Comparison of ENCODE assay signal across 19 mouse cellular contexts in the genomic region with DNA sequence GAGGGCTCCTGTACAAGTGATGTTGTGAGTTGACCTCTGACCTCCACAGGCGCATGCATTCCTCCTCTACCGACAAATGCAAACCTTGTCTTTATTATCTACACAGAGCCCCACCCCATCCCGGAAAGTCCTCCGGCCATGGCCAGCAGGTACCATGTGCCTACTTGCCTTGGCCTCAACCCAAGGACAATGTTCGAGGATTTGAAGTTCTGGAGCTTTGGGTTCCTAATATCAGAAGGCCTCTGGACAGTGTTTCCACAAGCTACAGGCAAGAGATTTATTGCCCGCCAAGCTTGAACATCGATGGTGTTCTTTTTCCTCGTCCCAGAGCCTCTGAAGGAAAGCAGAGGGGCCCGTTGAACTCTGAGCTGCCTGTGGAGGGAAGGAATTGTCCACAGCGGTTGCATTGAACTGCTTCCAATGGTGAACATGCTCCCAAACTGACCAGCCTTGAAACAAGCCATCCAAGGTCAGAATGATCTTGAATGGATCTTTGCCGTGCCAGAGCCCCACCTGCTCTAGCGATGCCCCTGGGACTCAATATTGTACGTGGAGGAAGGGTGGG.
DNase-seq lines count a peak whose midpoint lies in the region; ATAC-seq and TF ChIP-seq lines count a peak whose summit lies in the region.
"Had no signal": no experiment of that assay in that cellular context is flagged by ENCODE, and none has a peak within 500 bp of the region (broad histone marks: within the 10 kb centered on the region; RNA-seq: fewer than 3 reads in every experiment).

No protein-coding gene starts in this region.

- no peak for DNase-seq in midbrain, postnatal 0 days (ENCODE audit: low spot score)
- no peak for DNase-seq in forebrain, embryonic 14.5 days (ENCODE audit: low spot score)
- no peak for DNase-seq in hindbrain, postnatal 0 days (ENCODE audit: low spot score)
- no peak for DNase-seq in frontal cortex, postnatal 14 days (ENCODE audit: low spot score in 2 of 2)
- DNase-seq in cerebellum, postnatal 14 days, result no peak
- DNase-seq in liver, postnatal 0 days, result no peak
- DNase-seq: gastrocnemius, postnatal 25 days; heart, postnatal 14 days; right cerebral cortex, adult 18-20 months; thymus, postnatal 4 days had no signal

- TF ChIP-seq CTCF in midbrain, postnatal 0 days (IDR thresholded peaks at IDR 0.05), result no peak
- TF ChIP-seq CTCF in hindbrain, postnatal 0 days (IDR thresholded peaks at IDR 0.05; ENCODE audit: low read depth), result no peak
- TF ChIP-seq CTCF in liver, postnatal 0 days (IDR thresholded peaks at IDR 0.05; ENCODE audit: low read depth), result no peak

- H3K36me3 ChIP-seq in midbrain, embryonic 12.5 days, result no peaks in the 10 kb centered on the region
- H3K36me3 ChIP-seq in midbrain, postnatal 0 days (ENCODE audit: insufficient read depth, low read length), result no peaks in the 10 kb centered on the region
- H3K36me3 ChIP-seq in forebrain, embryonic 14.5 days (ENCODE audit: control insufficient read depth, insufficient read depth, low read length), result no peaks in the 10 kb centered on the region
- no peaks in the 10 kb centered on the region for H3K36me3 ChIP-seq in hindbrain, postnatal 0 days (ENCODE audit: insufficient read depth, low read length)
- H3K36me3 ChIP-seq in neural tube, embryonic 12.5 days, result no peaks in the 10 kb centered on the region
- H3K36me3 ChIP-seq in liver, postnatal 0 days (replicated peaks; ENCODE audit: insufficient read depth, low read length), result no peaks in the 10 kb centered on the region
- H3K36me3 ChIP-seq: embryonic facial prominence, embryonic 13.5 days; G1E; heart, embryonic 10.5 days; lung, embryonic 15.5 days had no signal

- H3K9me3 ChIP-seq in midbrain, embryonic 12.5 days, result no peaks in the 10 kb centered on the region
- no peaks in the 10 kb centered on the region for H3K9me3 ChIP-seq in midbrain, postnatal 0 days (ENCODE audit: low read length)
- H3K9me3 ChIP-seq in forebrain, embryonic 14.5 days (replicated peaks; ENCODE audit: control insufficient read depth, low read length), result no peaks in the 10 kb centered on the region
- H3K9me3 ChIP-seq in hindbrain, postnatal 0 days (ENCODE audit: low read length), result no peaks in the 10 kb centered on the region
- no peaks in the 10 kb centered on the region for H3K9me3 ChIP-seq in neural tube, embryonic 12.5 days
- no peaks in the 10 kb centered on the region for H3K9me3 ChIP-seq in liver, postnatal 0 days (ENCODE audit: low read length)
- H3K9me3 ChIP-seq: embryonic facial prominence, embryonic 13.5 days; heart, embryonic 10.5 days; lung, embryonic 15.5 days had no signal

- H3K4me1 ChIP-seq in midbrain, embryonic 12.5 days, result peaks cover 43% of the 10 kb centered on the region
- peaks cover 15% of the 10 kb centered on the region; the same call in 1 of the 2 replicates for H3K4me1 ChIP-seq in midbrain, postnatal 0 days (ENCODE audit: insufficient read depth, low read length)
- peaks cover 30% of the 10 kb centered on the region for H3K4me1 ChIP-seq in forebrain, embryonic 14.5 days (ENCODE audit: control insufficient read depth, insufficient read depth, low read length)
- H3K4me1 ChIP-seq in hindbrain, postnatal 0 days (ENCODE audit: insufficient read depth, low read length), result peaks cover 21% of the 10 kb centered on the region
- peaks cover 38% of the 10 kb centered on the region for H3K4me1 ChIP-seq in neural tube, embryonic 12.5 days
- no peaks in the 10 kb centered on the region for H3K4me1 ChIP-seq in liver, postnatal 0 days (ENCODE audit: insufficient read depth)

- H3K4me2 ChIP-seq in midbrain, embryonic 12.5 days (replicated peaks), result no peak overlapping the region
- H3K4me2 ChIP-seq in midbrain, postnatal 0 days (ENCODE audit: low read depth, low read length, poor library complexity, severe bottlenecking), result no peak overlapping the region
- H3K4me2 ChIP-seq in forebrain, embryonic 14.5 days (ENCODE audit: low read length), result no peak overlapping the region
- H3K4me2 ChIP-seq in hindbrain, postnatal 0 days (ENCODE audit: low read depth, low read length), result no peak overlapping the region
- no peak overlapping the region for H3K4me2 ChIP-seq in neural tube, embryonic 12.5 days (replicated peaks)
- H3K4me2 ChIP-seq in liver, postnatal 0 days (ENCODE audit: low read depth, low read length), result no peak overlapping the region
- H3K4me2 ChIP-seq: embryonic facial prominence, embryonic 13.5 days; lung, embryonic 15.5 days had no signal

- H3K27me3 ChIP-seq in midbrain, embryonic 12.5 days, result 0 out of 2 replicates have a peak, but pooled peaks cover 7% of the 10 kb centered on the region
- no peaks in the 10 kb centered on the region for H3K27me3 ChIP-seq in midbrain, postnatal 0 days (ENCODE audit: insufficient read depth, low read length)
- H3K27me3 ChIP-seq in forebrain, embryonic 14.5 days (replicated peaks; ENCODE audit: control insufficient read depth, insufficient read depth, low read length), result no peaks in the 10 kb centered on the region
- no peaks in the 10 kb centered on the region for H3K27me3 ChIP-seq in hindbrain, postnatal 0 days (ENCODE audit: insufficient read depth, low read length)
- no peaks in the 10 kb centered on the region for H3K27me3 ChIP-seq in neural tube, embryonic 12.5 days (replicated peaks)
- H3K27me3 ChIP-seq in liver, postnatal 0 days (ENCODE audit: insufficient read depth, low read length), result no peaks in the 10 kb centered on the region
- H3K27me3 ChIP-seq: lung, embryonic 15.5 days had no signal

- ATAC-seq in midbrain, embryonic 12.5 days (ENCODE audit: low FRiP score, low read depth), result no peak
- ATAC-seq in midbrain, postnatal 0 days (ENCODE audit: low FRiP score), result no peak
- ATAC-seq in forebrain, embryonic 14.5 days, result no peak
- no peak for ATAC-seq in hindbrain, postnatal 0 days
- no peak for ATAC-seq in neural tube, embryonic 12.5 days (ENCODE audit: low FRiP score, low read depth)
- no peak for ATAC-seq in liver, postnatal 0 days
- ATAC-seq: intestine, embryonic 16.5 days had no signal

- WGBS in midbrain, embryonic 12.5 days, result 88% methylated on average over 13 of the region's 13 CpGs
- WGBS in midbrain, postnatal 0 days, result 80% methylated on average over 13 of the region's 13 CpGs
- 78% methylated on average over 13 of the region's 13 CpGs for WGBS in forebrain, embryonic 14.5 days
- 73% methylated on average over 13 of the region's 13 CpGs for WGBS in hindbrain, postnatal 0 days
- WGBS in neural tube, embryonic 12.5 days, result 72% methylated on average over 13 of the region's 13 CpGs
- 70% methylated on average over 13 of the region's 13 CpGs for WGBS in liver, postnatal 0 days (ENCODE audit: insufficient replicate concordance)

- H3K4me3 ChIP-seq in midbrain, embryonic 12.5 days, result no peak overlapping the region
- no peak overlapping the region for H3K4me3 ChIP-seq in midbrain, postnatal 0 days (ENCODE audit: low read depth, low read length)
- no peak overlapping the region for H3K4me3 ChIP-seq in forebrain, embryonic 14.5 days (ENCODE audit: low read depth, low read length)
- no peak overlapping the region for H3K4me3 ChIP-seq in hindbrain, postnatal 0 days (ENCODE audit: low read length)
- H3K4me3 ChIP-seq in neural tube, embryonic 12.5 days, result no peak overlapping the region
- no peak overlapping the region for H3K4me3 ChIP-seq in liver, postnatal 0 days (ENCODE audit: low read depth, low read length)
- H3K4me3 ChIP-seq: embryonic facial prominence, embryonic 13.5 days; heart, embryonic 10.5 days; layer of hippocampus, adult 2 months; lung, embryonic 15.5 days had no signal

- no peak for TF ChIP-seq EP300 in liver, postnatal 0 days (IDR thresholded peaks at IDR 0.05; ENCODE audit: low read depth)

- peak overlapping the region; percentile 73 for H3K27ac ChIP-seq in midbrain, embryonic 12.5 days (replicated peaks)
- no peak overlapping the region for H3K27ac ChIP-seq in midbrain, postnatal 0 days (ENCODE audit: low read depth, low read length)
- peak overlapping the region; percentile 69; the same call in 1 of the 2 replicates for H3K27ac ChIP-seq in forebrain, embryonic 14.5 days (ENCODE audit: low read depth, low read length)
- H3K27ac ChIP-seq in hindbrain, postnatal 0 days, result 0 out of 2 replicates have a peak overlapping the region, but pooled peaks have one; percentile 36
- peak overlapping the region; percentile 18; the same call in 1 of the 2 replicates for H3K27ac ChIP-seq in neural tube, embryonic 12.5 days
- no peak overlapping the region for H3K27ac ChIP-seq in liver, postnatal 0 days (ENCODE audit: low read depth)
- H3K27ac ChIP-seq: embryonic facial prominence, embryonic 13.5 days; kidney, postnatal 0 days; layer of hippocampus, adult 2 months; lung, embryonic 15.5 days had no signal

- no peak overlapping the region for H3K9ac ChIP-seq in midbrain, embryonic 12.5 days (replicated peaks)
- H3K9ac ChIP-seq in midbrain, postnatal 0 days (replicated peaks; ENCODE audit: low read length, poor library complexity, severe bottlenecking), result no peak overlapping the region
- no peak overlapping the region for H3K9ac ChIP-seq in forebrain, embryonic 14.5 days (ENCODE audit: low read length)
- no peak overlapping the region for H3K9ac ChIP-seq in hindbrain, postnatal 0 days (replicated peaks; ENCODE audit: low read length)
- H3K9ac ChIP-seq in neural tube, embryonic 12.5 days, result no peak overlapping the region
- H3K9ac ChIP-seq in liver, postnatal 0 days (replicated peaks), result no peak overlapping the region
- H3K9ac ChIP-seq: embryonic facial prominence, embryonic 13.5 days; lung, embryonic 15.5 days had no signal

Comparison
In these comparisons a context has a peak if more than half of its experiments do, and no peak if none do; other contexts are left out.
1. H3K27ac ChIP-seq: peak in midbrain, embryonic 12.5 days (single experiment), forebrain, embryonic 14.5 days (single experiment), hindbrain, postnatal 0 days (single experiment) and neural tube, embryonic 12.5 days (single experiment); none in midbrain, postnatal 0 days (single experiment) and liver, postnatal 0 days (single experiment).